Mouse (Mus musculus): Measurements from ENCODE around the gene Zfp787. TPM values are rescaled to one million over a fixed set of nuclear protein-coding genes. Genes with fewer than 3 reads are reported as not detected.

The Zfp787 gene
- total and polyA plus RNA-seq, 2 experiments from 2014 or later, result 38.5 to 86.2 TPM

- peak overlapping the region; percentile 88; the same call in 1 of the 2 replicates for H3K9ac ChIP-seq (replicated peaks; ENCODE audit: low read depth, low read length)
- peak overlapping the region; percentile 94 for H3K27ac ChIP-seq (ENCODE audit: low read depth)
- TF ChIP-seq EP300 (IDR thresholded peaks at IDR 0.05; ENCODE audit: low read depth) (no peak), CTCF (IDR thresholded peaks at IDR 0.05; ENCODE audit: low read depth) (no peak)
- WGBS, result 44% methylated on average over 9 of the region's 9 CpGs
- ATAC-seq (ENCODE audit: insufficient read depth, low read depth), result no peak
- H3K4me2 ChIP-seq (ENCODE audit: low read depth, low read length), result peak overlapping the region; percentile 66
- H3K4me3 ChIP-seq (ENCODE audit: low read depth, low read length), result peak overlapping the region; percentile 77; the same call in 1 of the 2 replicates
- no peaks in the 10 kb centered on the region for H3K27me3 ChIP-seq (ENCODE audit: control insufficient read depth, insufficient read depth, low read length)
- H3K9me3 ChIP-seq (replicated peaks; ENCODE audit: control insufficient read depth, low read length), result no peaks in the 10 kb centered on the region
- DNase-seq (ENCODE audit: low spot score), result no peak
- H3K36me3 ChIP-seq (replicated peaks; ENCODE audit: control insufficient read depth, insufficient read depth, low read length), result no peaks in the 10 kb centered on the region
- H3K4me1 ChIP-seq (ENCODE audit: control insufficient read depth, insufficient read depth), result peaks cover 36% of the 10 kb centered on the region
Measured at GRCm38 (mm10) chr7:6156901-6157472, 1.2 kb upstream of the Zfp787 start.

DNA sequence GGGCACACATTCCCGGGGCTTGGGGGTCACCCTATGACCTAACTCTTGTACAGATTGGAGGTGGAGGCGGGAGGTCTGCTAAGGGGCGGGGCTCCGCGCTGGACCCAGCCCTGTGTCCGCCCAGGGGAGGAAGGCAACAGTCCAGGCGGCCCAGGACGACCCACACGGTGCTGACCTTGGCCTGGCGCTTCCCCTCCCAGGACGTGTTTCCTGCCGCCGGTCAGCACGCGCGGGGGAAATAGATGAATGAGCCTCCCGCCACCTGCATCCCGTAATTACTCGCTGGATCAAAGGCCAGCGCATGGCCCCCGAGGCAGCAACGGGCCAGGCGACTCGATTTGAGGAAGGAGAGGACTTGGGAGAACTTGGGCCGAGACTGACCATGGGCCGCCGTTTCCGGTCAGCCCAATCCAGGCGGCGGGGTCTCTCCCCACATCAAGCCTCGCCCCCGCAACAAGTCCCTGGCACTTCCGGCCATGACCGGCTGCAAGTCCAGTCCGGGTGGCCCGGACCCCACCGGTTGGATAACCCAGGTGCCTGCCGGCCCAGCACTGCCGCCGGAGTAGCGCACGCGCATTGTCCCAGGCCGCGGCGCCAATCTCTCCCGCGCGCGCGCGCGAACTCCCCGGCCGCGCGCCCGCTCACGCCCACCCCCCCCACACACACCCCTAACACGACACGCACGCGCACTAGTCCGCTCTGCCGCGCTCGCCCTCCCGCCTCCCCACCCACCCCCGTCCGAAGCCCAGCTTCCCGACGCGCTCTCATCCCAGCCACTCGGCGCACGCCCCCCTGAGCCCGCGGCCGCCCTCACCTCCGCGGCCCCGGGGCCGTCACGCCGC lies 545 bp downstream of the Zfp787 start:
- ATAC-seq (ENCODE audit: insufficient read depth, low read depth), result peak; percentile 70
- under 1% methylated on average over 77 of the region's 85 CpGs for WGBS
- peak overlapping the region; percentile 66 for H3K4me2 ChIP-seq (ENCODE audit: low read depth, low read length)
- H3K9me3 ChIP-seq (replicated peaks; ENCODE audit: control insufficient read depth, low read length), result no peaks in the 10 kb centered on the region
- H3K4me1 ChIP-seq (ENCODE audit: control insufficient read depth, insufficient read depth), result peaks cover 51% of the 10 kb centered on the region
- DNase-seq (ENCODE audit: low spot score), result peak; percentile 82
- no peaks in the 10 kb centered on the region for H3K36me3 ChIP-seq (replicated peaks; ENCODE audit: control insufficient read depth, insufficient read depth, low read length)
- no peak for TF ChIP-seq EP300 (IDR thresholded peaks at IDR 0.05; ENCODE audit: low read depth)
- TF ChIP-seq CTCF (IDR thresholded peaks at IDR 0.05; ENCODE audit: low read depth), result no peak
- peak overlapping the region; percentile 77 for H3K4me3 ChIP-seq (ENCODE audit: low read depth, low read length)
- peak overlapping the region; percentile 88 for H3K9ac ChIP-seq (replicated peaks; ENCODE audit: low read depth, low read length)
- H3K27ac ChIP-seq (ENCODE audit: low read depth), result peak overlapping the region; percentile 94
- H3K27me3 ChIP-seq (ENCODE audit: control insufficient read depth, insufficient read depth, low read length), result no peaks in the 10 kb centered on the region

DNA sequence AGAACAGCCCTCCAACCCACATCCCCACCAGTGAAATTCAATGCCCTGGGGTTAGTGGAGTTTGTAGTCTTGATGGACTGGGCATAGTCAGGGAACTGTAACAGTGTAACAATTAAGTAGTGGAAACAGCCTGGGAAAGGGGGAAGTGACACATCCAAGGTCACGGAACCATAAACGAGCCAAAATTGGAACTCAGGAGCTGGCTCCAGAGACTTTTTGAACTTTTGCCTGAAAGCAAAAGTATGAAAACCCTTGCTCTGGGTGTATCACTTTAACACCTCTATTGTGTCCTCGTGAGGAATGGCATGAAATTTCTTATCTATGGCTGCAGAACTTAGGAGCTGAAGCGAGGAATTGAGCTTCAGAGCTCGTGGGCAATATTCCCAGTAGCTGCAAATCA lies 1.6 kb downstream of the Zfp787 start:
- TF ChIP-seq EP300 (IDR thresholded peaks at IDR 0.05; ENCODE audit: low read depth) (no peak), CTCF (IDR thresholded peaks at IDR 0.05; ENCODE audit: low read depth) (no peak)
- Histone ChIP-seq H3K4me3 (ENCODE audit: low read depth, low read length) (peak overlapping the region; percentile 77), H3K9ac (replicated peaks; ENCODE audit: low read depth, low read length) (peak overlapping the region; percentile 88; the same call in 1 of the 2 replicates), H3K4me2 (ENCODE audit: low read depth, low read length) (peak overlapping the region; percentile 66), H3K27ac (ENCODE audit: low read depth) (peak overlapping the region; percentile 94), H3K9me3 (replicated peaks; ENCODE audit: control insufficient read depth, low read length) (no peaks in the 10 kb centered on the region), H3K36me3 (replicated peaks; ENCODE audit: control insufficient read depth, insufficient read depth, low read length) (no peaks in the 10 kb centered on the region), H3K27me3 (ENCODE audit: control insufficient read depth, insufficient read depth, low read length) (no peaks in the 10 kb centered on the region), H3K4me1 (ENCODE audit: control insufficient read depth, insufficient read depth) (peaks cover 54% of the 10 kb centered on the region)
- DNase-seq (ENCODE audit: low spot score) (no peak), ATAC-seq (ENCODE audit: insufficient read depth, low read depth) (no peak)
- 16% methylated on average over 5 of the region's 5 CpGs for WGBS

DNA sequence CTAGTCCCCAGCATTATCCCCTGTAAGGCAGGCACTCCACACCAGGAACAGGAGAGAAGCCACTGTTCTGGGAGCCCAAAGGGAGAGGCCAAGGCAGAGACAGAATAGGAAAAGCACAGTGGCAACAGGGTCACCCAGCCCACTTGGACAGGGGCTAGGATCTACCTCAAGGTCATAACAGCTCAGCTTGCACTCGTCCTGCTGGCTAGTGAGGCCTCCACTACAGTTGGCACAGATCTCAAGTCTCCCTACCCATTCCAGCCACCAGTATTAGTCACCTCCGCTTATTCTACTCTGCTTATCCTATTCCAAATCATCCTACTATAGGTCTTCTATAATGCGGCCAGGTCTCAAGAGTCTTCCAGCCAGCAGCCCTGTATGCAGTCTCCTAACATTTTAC lies 2.7 kb downstream of the Zfp787 start:
- peaks cover 65% of the 10 kb centered on the region for H3K4me1 ChIP-seq (ENCODE audit: control insufficient read depth, insufficient read depth)
- no peak for TF ChIP-seq EP300 (IDR thresholded peaks at IDR 0.05; ENCODE audit: low read depth)
- no peak for TF ChIP-seq CTCF (IDR thresholded peaks at IDR 0.05; ENCODE audit: low read depth)
- no peaks in the 10 kb centered on the region for H3K36me3 ChIP-seq (replicated peaks; ENCODE audit: control insufficient read depth, insufficient read depth, low read length)
- H3K4me3 ChIP-seq (ENCODE audit: low read depth, low read length), result no peak overlapping the region
- no peak for ATAC-seq (ENCODE audit: insufficient read depth, low read depth)
- WGBS, result 55% methylated on average over 3 of the region's 3 CpGs
- no peaks in the 10 kb centered on the region for H3K27me3 ChIP-seq (ENCODE audit: control insufficient read depth, insufficient read depth, low read length)
- no peak for DNase-seq (ENCODE audit: low spot score)
- H3K27ac ChIP-seq (ENCODE audit: low read depth), result peak overlapping the region; percentile 94
- H3K4me2 ChIP-seq (ENCODE audit: low read depth, low read length), result no peak overlapping the region
- H3K9me3 ChIP-seq (replicated peaks; ENCODE audit: control insufficient read depth, low read length), result no peaks in the 10 kb centered on the region
- no peak overlapping the region; the same call in 1 of the 2 replicates for H3K9ac ChIP-seq (replicated peaks; ENCODE audit: low read depth, low read length)

- ATAC-seq (ENCODE audit: insufficient read depth, low read depth) (no peak), DNase-seq (ENCODE audit: low spot score) (no peak)
- Histone ChIP-seq H3K27ac (ENCODE audit: low read depth) (peak overlapping the region; percentile 36), H3K36me3 (replicated peaks; ENCODE audit: control insufficient read depth, insufficient read depth, low read length) (no peaks in the 10 kb centered on the region), H3K4me2 (ENCODE audit: low read depth, low read length) (no peak overlapping the region), H3K9me3 (replicated peaks; ENCODE audit: control insufficient read depth, low read length) (no peaks in the 10 kb centered on the region), H3K9ac (replicated peaks; ENCODE audit: low read depth, low read length) (no peak overlapping the region), H3K4me1 (ENCODE audit: control insufficient read depth, insufficient read depth) (peaks cover 71% of the 10 kb centered on the region), H3K27me3 (ENCODE audit: control insufficient read depth, insufficient read depth, low read length) (no peaks in the 10 kb centered on the region), H3K4me3 (ENCODE audit: low read depth, low read length) (no peak overlapping the region)
- TF ChIP-seq EP300 (IDR thresholded peaks at IDR 0.05; ENCODE audit: low read depth), result no peak
- TF ChIP-seq CTCF (IDR thresholded peaks at IDR 0.05; ENCODE audit: low read depth), result no peak
- 39% methylated on average over 3 of the region's 3 CpGs for WGBS
Measured at GRCm38 (mm10) chr7:6152036-6152435, 3.8 kb downstream of the Zfp787 start.
